Mouse (Mus musculus): ENCODE results near the gene Slc25a41.

DNA sequence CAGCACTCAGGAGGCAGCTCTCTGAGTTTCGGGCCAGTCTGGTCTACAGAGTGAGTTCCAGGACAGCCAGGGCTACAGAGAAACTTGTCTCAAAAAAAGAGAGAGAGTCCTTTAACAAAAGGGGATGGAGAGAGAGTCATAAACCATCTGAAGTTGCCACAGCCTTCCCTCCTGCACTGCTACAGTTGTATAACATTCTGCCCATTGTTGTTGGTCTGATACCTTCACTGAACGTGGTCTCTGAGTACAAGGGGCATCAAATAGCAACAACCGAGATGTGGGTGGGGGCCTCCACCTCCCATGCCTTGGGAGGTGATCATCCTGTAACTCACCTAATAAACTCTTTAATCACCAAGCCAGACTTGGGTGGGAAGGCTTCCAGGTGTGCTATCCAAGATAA, 55.8 kb downstream of the Slc25a41 start:
- no peak for TF ChIP-seq CTCF (IDR thresholded peaks at IDR 0.05; ENCODE audit: extremely low read depth, insufficient read length, insufficient replicate concordance, low read depth, low read length)
- no peak for TF ChIP-seq POLR2A (IDR thresholded peaks at IDR 0.05; ENCODE audit: low read depth, low read length)
